ENCODE assay signal across 27 mouse cellular contexts in genomic region chr14:121495741-121496140, GRCm38 (mm10). TPM values are rescaled to one million over a fixed set of nuclear protein-coding genes. Genes with fewer than 3 reads are reported as not detected.
A peak's percentile ranks its signal among the peaks of the same experiment; 100 is the strongest.
DNase-seq lines count a peak whose midpoint lies in the region; ATAC-seq lines count a peak whose summit lies in the region.
"Had no signal": no experiment of that assay in that cellular context is flagged by ENCODE, and none has a peak within 500 bp of the region (broad histone marks: within the 10 kb centered on the region; RNA-seq: fewer than 3 reads in every experiment).

No protein-coding gene starts in this region.

- 82% methylated on average over 4 of the region's 4 CpGs for WGBS in intestine, embryonic 16.5 days

- H3K4me3 ChIP-seq in intestine, embryonic 16.5 days (ENCODE audit: low read length) = no peak overlapping the region
- H3K4me3 ChIP-seq: forebrain, embryonic 15.5 days; hindbrain, embryonic 13.5 days; intestine, embryonic 15.5 days; kidney, embryonic 15.5 days; liver, embryonic 12.5 days; megakaryocyte, embryonic 14.5 days had no signal

- H3K27me3 ChIP-seq in intestine, embryonic 16.5 days (replicated peaks; ENCODE audit: control insufficient read depth, insufficient read depth, low read length) = no peaks in the 10 kb centered on the region
- H3K27me3 ChIP-seq: forebrain, embryonic 15.5 days; hindbrain, embryonic 13.5 days; intestine, embryonic 15.5 days; kidney, embryonic 15.5 days had no signal

- DNase-seq in cerebellum, postnatal 4 days (ENCODE audit: low spot score in 2 of 2) = no peak
- peak; percentile 63 for DNase-seq in brain, adult 2 months (ENCODE audit: low read depth, low spot score)
- DNase-seq in cerebellum, adult 9-10 months = peak; percentile 51
- DNase-seq in retina, postnatal 7 days (ENCODE audit: low read depth, low spot score) = peak; percentile 32
- DNase-seq in gastrocnemius, postnatal 14 days = no peak
- DNase-seq in kidney, adult 8-10 months = no peak
- DNase-seq: adrenal gland, postnatal 36 days; embryo, embryonic 11 days; heart, postnatal 10 days; kidney, postnatal 4 days; layer of hippocampus, adult 9-11 months; lung, adult 2 months; thymus, adult 2 months had no signal

- no peak overlapping the region for H3K4me2 ChIP-seq in intestine, embryonic 16.5 days (ENCODE audit: low read depth, low read length)
- H3K4me2 ChIP-seq: forebrain, embryonic 15.5 days; heart, embryonic 11.5 days; hindbrain, embryonic 13.5 days; intestine, embryonic 15.5 days; kidney, embryonic 15.5 days; liver, embryonic 12.5 days had no signal

- ATAC-seq in cerebellum, adult (ENCODE audit: insufficient number of reproducible peaks, low FRiP score, low TSS enrichment) = peak; percentile 58
- ATAC-seq in intestine, embryonic 16.5 days = no peak
- ATAC-seq: activated CD4-positive, CD25-positive, alpha-beta regulatory T cell, adult 4 months; CD4-positive, CD25-positive, alpha-beta regulatory T cell, adult 4 months; forebrain, embryonic 15.5 days; intestine, embryonic 15.5 days; liver, embryonic 12.5 days had no signal

- peaks cover 12% of the 10 kb centered on the region for H3K4me1 ChIP-seq in intestine, embryonic 16.5 days (ENCODE audit: control insufficient read depth, insufficient read depth, low read length)
- H3K4me1 ChIP-seq: forebrain, embryonic 15.5 days; liver, embryonic 12.5 days had no signal

- no peaks in the 10 kb centered on the region for H3K36me3 ChIP-seq in intestine, embryonic 16.5 days (ENCODE audit: control insufficient read depth, insufficient read depth, low read length)
- H3K36me3 ChIP-seq: forebrain, embryonic 15.5 days; hindbrain, embryonic 13.5 days; intestine, embryonic 15.5 days; kidney, embryonic 15.5 days; liver, embryonic 12.5 days had no signal

- H3K9ac ChIP-seq in intestine, embryonic 16.5 days (ENCODE audit: low read depth, low read length) = no peak overlapping the region
- H3K9ac ChIP-seq: forebrain, embryonic 15.5 days; hindbrain, embryonic 13.5 days; intestine, embryonic 15.5 days; kidney, embryonic 15.5 days; liver, embryonic 12.5 days had no signal

- H3K9me3 ChIP-seq in intestine, embryonic 16.5 days (ENCODE audit: control insufficient read depth, low read length) = no peaks in the 10 kb centered on the region
- H3K9me3 ChIP-seq: forebrain, embryonic 15.5 days; hindbrain, embryonic 13.5 days; intestine, embryonic 15.5 days; kidney, embryonic 15.5 days; liver, embryonic 12.5 days; megakaryocyte, embryonic 14.5 days had no signal

- no peak overlapping the region for H3K27ac ChIP-seq in intestine, embryonic 16.5 days (ENCODE audit: low read length)
- H3K27ac ChIP-seq: forebrain, embryonic 15.5 days; hindbrain, embryonic 13.5 days; intestine, embryonic 15.5 days; kidney, embryonic 15.5 days; liver, embryonic 12.5 days had no signal

- intact Hi-C loops in gastrocnemius, postnatal 14 days (cut with DNase I; ENCODE audit: low total_unique reads) = no loop called here

RNA-seq across cellular contexts. Expression of gene Slc15a1, which starts 9.3 kb away (rescaled TPM):
- not detected for total RNA-seq in gastrocnemius, postnatal 14 days (2021)
- 12.6 and 18.7 TPM in 2 replicates for polyA plus RNA-seq in intestine, embryonic 16.5 days (2015; fragmentation: Nextera tagmentation; extraction: Ambion mirVana)
- total RNA-seq: adrenal gland, postnatal 36 days; gastrocnemius, postnatal 4 days; heart, postnatal 10 days; left cerebral cortex, adult 8-10 months had no signal
- polyA plus RNA-seq: forebrain, embryonic 15.5 days; heart, embryonic 11.5 days; hindbrain, embryonic 13.5 days; limb, embryonic 11.5 days; liver, embryonic 12.5 days had no signal

Comparison
In these comparisons a context has a peak if more than half of its experiments do, and no peak if none do; other contexts are left out.
1. DNase-seq: peak in brain, adult 2 months (single experiment), cerebellum, adult 9-10 months (single experiment) and retina, postnatal 7 days (single experiment); none in cerebellum, postnatal 4 days (0 of 2), gastrocnemius, postnatal 14 days (single experiment) and kidney, adult 8-10 months (0 of 2).